45 mouse cellular contexts compared by ENCODE assay signal in the genomic region with DNA sequence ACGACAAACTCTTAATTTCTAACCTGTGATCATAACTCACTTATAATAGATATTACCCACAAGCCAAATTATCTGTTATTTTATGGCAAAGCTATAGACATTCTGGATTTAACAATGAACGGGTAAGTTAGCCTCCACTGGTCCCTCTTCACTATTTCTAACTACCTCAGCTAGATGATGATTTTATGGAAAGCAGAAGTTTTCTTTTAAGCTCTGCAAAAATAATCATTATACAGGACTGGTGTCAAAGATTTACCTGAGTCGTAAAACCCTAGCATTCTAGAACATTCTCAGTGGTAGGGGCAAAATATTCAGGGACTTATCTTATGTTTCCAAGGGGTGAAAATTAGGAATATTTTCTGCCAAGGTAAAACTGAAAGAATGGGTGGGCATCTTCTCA. TPM values are rescaled to one million over a fixed set of nuclear protein-coding genes. Genes with fewer than 3 reads are reported as not detected.
"Had no signal": no experiment of that assay in that cellular context is flagged by ENCODE, and none has a peak within 500 bp of the region (broad histone marks: within the 10 kb centered on the region; RNA-seq: fewer than 3 reads in every experiment).

No protein-coding gene starts in this region.

- H3K4me2 ChIP-seq: limb, embryonic 12.5 days; limb, embryonic 13.5 days; limb, embryonic 15.5 days; liver, embryonic 11.5 days; liver, embryonic 12.5 days; liver, embryonic 13.5 days; liver, embryonic 15.5 days; lung, embryonic 14.5 days; lung, embryonic 15.5 days; midbrain, embryonic 11.5 days; midbrain, embryonic 12.5 days; midbrain, embryonic 13.5 days; midbrain, embryonic 15.5 days; neural tube, embryonic 12.5 days had no signal

- H3K9ac ChIP-seq: limb, embryonic 12.5 days; limb, embryonic 13.5 days; limb, embryonic 15.5 days; liver, embryonic 12.5 days; liver, embryonic 13.5 days; liver, embryonic 14.5 days; liver, embryonic 15.5 days; lung, embryonic 14.5 days; lung, embryonic 15.5 days; midbrain, embryonic 12.5 days; midbrain, embryonic 13.5 days; midbrain, embryonic 15.5 days; neural tube, embryonic 12.5 days had no signal

- H3K9me3 ChIP-seq: limb, embryonic 10.5 days; limb, embryonic 12.5 days; limb, embryonic 13.5 days; limb, embryonic 15.5 days; liver, embryonic 12.5 days; liver, embryonic 13.5 days; liver, embryonic 15.5 days; lung, embryonic 15.5 days; megakaryocyte, embryonic 14.5 days; midbrain, embryonic 10.5 days; midbrain, embryonic 12.5 days; midbrain, embryonic 13.5 days; midbrain, embryonic 15.5 days; neural tube, embryonic 12.5 days had no signal

- DNase-seq: left cerebral cortex, postnatal 4 days; liver; liver, embryonic 13.5 days; lung, adult 18-20 months; lung, adult 2 months; lung, embryonic 14.5 days; lung, postnatal 10 days; lung, postnatal 14 days; lung, postnatal 36 days; lung, postnatal 4 days; midbrain, embryonic 14.5 days had no signal

- H3K4me1 ChIP-seq: limb, embryonic 10.5 days; limb, embryonic 12.5 days; limb, embryonic 13.5 days; limb, embryonic 15.5 days; liver, embryonic 12.5 days; liver, embryonic 13.5 days; liver, embryonic 15.5 days; lung, embryonic 15.5 days; megakaryocyte, embryonic 14.5 days; midbrain, embryonic 10.5 days; midbrain, embryonic 12.5 days; midbrain, embryonic 13.5 days; midbrain, embryonic 15.5 days; neural tube, embryonic 12.5 days had no signal

- ATAC-seq: liver, embryonic 12.5 days; lung, postnatal 0 days; midbrain, embryonic 13.5 days; midbrain, embryonic 15.5 days; midbrain, embryonic 16.5 days had no signal

- H3K27ac ChIP-seq: limb, embryonic 10.5 days; limb, embryonic 12.5 days; limb, embryonic 13.5 days; limb, embryonic 15.5 days; liver, embryonic 12.5 days; liver, embryonic 13.5 days; liver, embryonic 14.5 days; liver, embryonic 15.5 days; lung, embryonic 15.5 days; macrophage; midbrain, embryonic 10.5 days; midbrain, embryonic 12.5 days; midbrain, embryonic 13.5 days; midbrain, embryonic 15.5 days; neural tube, embryonic 12.5 days had no signal

- H3K4me3 ChIP-seq: limb, embryonic 10.5 days; limb, embryonic 12.5 days; limb, embryonic 13.5 days; limb, embryonic 15.5 days; liver, embryonic 12.5 days; liver, embryonic 13.5 days; liver, embryonic 15.5 days; lung, embryonic 15.5 days; megakaryocyte, embryonic 14.5 days; midbrain, embryonic 10.5 days; midbrain, embryonic 12.5 days; midbrain, embryonic 13.5 days; midbrain, embryonic 15.5 days; myocyte; neural tube, embryonic 12.5 days had no signal

- H3K36me3 ChIP-seq: limb, embryonic 10.5 days; limb, embryonic 12.5 days; limb, embryonic 13.5 days; limb, embryonic 15.5 days; liver, embryonic 12.5 days; liver, embryonic 13.5 days; liver, embryonic 15.5 days; lung, embryonic 15.5 days; midbrain, embryonic 10.5 days; midbrain, embryonic 12.5 days; midbrain, embryonic 13.5 days; midbrain, embryonic 15.5 days; neural tube, embryonic 12.5 days had no signal

- H3K27me3 ChIP-seq: limb, embryonic 12.5 days; limb, embryonic 13.5 days; limb, embryonic 15.5 days; liver, embryonic 12.5 days; liver, embryonic 13.5 days; liver, embryonic 15.5 days; lung, embryonic 15.5 days; megakaryocyte, embryonic 14.5 days; midbrain, embryonic 12.5 days; midbrain, embryonic 13.5 days; midbrain, embryonic 15.5 days; neural tube, embryonic 12.5 days had no signal

RNA-seq across cellular contexts. Expression of gene Ugt3a2, which starts 1.3 kb away (rescaled TPM):
- total RNA-seq: left cerebral cortex, adult 8-10 months; left cerebral cortex, postnatal 10 days; left cerebral cortex, postnatal 14 days; left cerebral cortex, postnatal 25 days; left cerebral cortex, postnatal 36 days; left cerebral cortex, postnatal 4 days; megakaryocyte progenitor cell, adult 5-6 weeks; megakaryocyte, adult 5-6 weeks; megakaryocyte-erythroid progenitor cell, adult 5-6 weeks; midbrain, postnatal 0 days; monocyte, adult 5-6 weeks had no signal
- polyA plus RNA-seq: limb, embryonic 10.5 days; limb, embryonic 11.5 days; limb, embryonic 12.5 days; limb, embryonic 13.5 days; limb, embryonic 14.5 days; limb, embryonic 15.5 days; liver, embryonic 11.5 days; lung, embryonic 14.5 days; lung, embryonic 15.5 days; lung, embryonic 16.5 days; lung, postnatal 0 days; macrophage; midbrain, embryonic 10.5 days; midbrain, embryonic 11.5 days; midbrain, embryonic 12.5 days; midbrain, embryonic 13.5 days; midbrain, embryonic 14.5 days; midbrain, embryonic 15.5 days; midbrain, embryonic 16.5 days; midbrain, postnatal 0 days; myocyte; neural tube, embryonic 11.5 days; neural tube, embryonic 12.5 days had no signal

RNA-seq across cellular contexts. Expression of gene Ugt3a1, which starts 59.9 kb away (rescaled TPM):
- total RNA-seq: left cerebral cortex, adult 8-10 months; left cerebral cortex, postnatal 10 days; left cerebral cortex, postnatal 14 days; left cerebral cortex, postnatal 25 days; left cerebral cortex, postnatal 36 days; left cerebral cortex, postnatal 4 days; megakaryocyte progenitor cell, adult 5-6 weeks; megakaryocyte, adult 5-6 weeks; megakaryocyte-erythroid progenitor cell, adult 5-6 weeks; midbrain, postnatal 0 days; monocyte, adult 5-6 weeks had no signal
- polyA plus RNA-seq: limb, embryonic 10.5 days; limb, embryonic 11.5 days; limb, embryonic 12.5 days; limb, embryonic 13.5 days; limb, embryonic 14.5 days; limb, embryonic 15.5 days; liver, embryonic 11.5 days; lung, adult 2 months; lung, embryonic 14.5 days; lung, embryonic 15.5 days; lung, embryonic 16.5 days; lung, postnatal 0 days; macrophage; midbrain, embryonic 10.5 days; midbrain, embryonic 12.5 days; midbrain, embryonic 13.5 days; midbrain, embryonic 14.5 days; midbrain, embryonic 15.5 days; midbrain, embryonic 16.5 days; midbrain, postnatal 0 days; myocyte; neural tube, embryonic 11.5 days; neural tube, embryonic 12.5 days had no signal
